Mouse (Mus musculus) hindbrain, postnatal 0 days (tissue): Measurements from ENCODE around the gene Plekha8. TPM values are rescaled to one million over a fixed set of nuclear protein-coding genes. Genes with fewer than 3 reads are reported as not detected.

Source experiments
- ATAC-seq: fragments of 200-750 bp; cut with Nextera tagmentation; 2 replicates; pipeline ENCODE4 v1.8.0; 2017; ENCODE audit warnings: mild to moderate bottlenecking, moderate TSS enrichment, moderate library complexity
- DNase-seq: peaks from one replicate; pipeline ENCODE4 v3.0.0-alpha.2; 2015; ENCODE audit warnings: low spot score
- H3K27ac ChIP-seq: fragments of 300-500 bp; sonication (generic); 2 replicates; pipeline ENCODE4 v1.5.1; 2014; ENCODE audit warnings: mild to moderate bottlenecking
- H3K27me3 ChIP-seq: fragments of 300-500 bp; sonication (generic); 2 replicates; pipeline ENCODE4 v1.6.1; 2014; ENCODE audit warnings: low read length, mixed read lengths; ENCODE audit not compliant: insufficient read depth
- H3K36me3 ChIP-seq: fragments of 300-500 bp; sonication (generic); 2 replicates; pipeline ENCODE4 v1.6.1; 2014; ENCODE audit warnings: low read length, mixed read lengths; ENCODE audit not compliant: insufficient read depth
- H3K4me1 ChIP-seq: fragments of 300-500 bp; sonication (generic); 2 replicates; pipeline ENCODE4 v1.6.1; 2014; ENCODE audit warnings: antibody characterized with exemption, low read length, mixed read lengths; ENCODE audit not compliant: insufficient read depth
- H3K4me2 ChIP-seq: fragments of 300-500 bp; sonication (generic); 2 replicates; pipeline ENCODE4 v1.6.1; 2014; ENCODE audit warnings: low read depth, mild to moderate bottlenecking, low read length, moderate library complexity, mixed read lengths
- H3K4me3 ChIP-seq: fragments of 300-500 bp; sonication (generic); 2 replicates; pipeline ENCODE4 v1.5.1; 2014; ENCODE audit warnings: low read length
- H3K9ac ChIP-seq: fragments of 300-500 bp; sonication (generic); replicated peaks from 2 replicates; pipeline ENCODE4 v1.6.1; 2014; ENCODE audit warnings: mild to moderate bottlenecking, low read length, moderate library complexity, mixed read lengths
- H3K9me3 ChIP-seq: fragments of 300-500 bp; sonication (generic); 2 replicates; pipeline ENCODE4 v1.6.1; 2016; ENCODE audit warnings: low read length, mixed read lengths
- CTCF ChIP-seq: IDR thresholded peaks from 2 replicates; pipeline ENCODE4 v1.5.1; 2016; ENCODE audit warnings: antibody characterized with exemption, control low read depth, low read depth
- WGBS: fragments of 180-500 bp; shearing (Covaris S2); extraction: QIAGEN DNeasy Blood & Tissue Kit; methylation state at CpG from one replicate; pipeline ENCODE4 v1.1.7; 2014; 5-methylcytosine and 5-hydroxymethylcytosine counted together
- polyA plus RNA-seq: library from polyadenylated mRNA; unstranded; fragments of >200 nt; fragmentation: Nextera tagmentation; extraction: Ambion mirVana; gene quantifications from 2 replicates; pipeline ENCODE4 v1.2.1, GENCODE M21; 2015
- total RNA-seq: library from RNA; depleted of rRNA; stranded (reverse); fragments of >200 nt; gene quantifications from 2 replicates; pipeline ENCODE4 v1.2.3, GENCODE M21; 2014

Gene Plekha8
- total and polyA plus RNA-seq, 2 experiments from 2014 or later: 4.8 to 13.4 TPM

DNA sequence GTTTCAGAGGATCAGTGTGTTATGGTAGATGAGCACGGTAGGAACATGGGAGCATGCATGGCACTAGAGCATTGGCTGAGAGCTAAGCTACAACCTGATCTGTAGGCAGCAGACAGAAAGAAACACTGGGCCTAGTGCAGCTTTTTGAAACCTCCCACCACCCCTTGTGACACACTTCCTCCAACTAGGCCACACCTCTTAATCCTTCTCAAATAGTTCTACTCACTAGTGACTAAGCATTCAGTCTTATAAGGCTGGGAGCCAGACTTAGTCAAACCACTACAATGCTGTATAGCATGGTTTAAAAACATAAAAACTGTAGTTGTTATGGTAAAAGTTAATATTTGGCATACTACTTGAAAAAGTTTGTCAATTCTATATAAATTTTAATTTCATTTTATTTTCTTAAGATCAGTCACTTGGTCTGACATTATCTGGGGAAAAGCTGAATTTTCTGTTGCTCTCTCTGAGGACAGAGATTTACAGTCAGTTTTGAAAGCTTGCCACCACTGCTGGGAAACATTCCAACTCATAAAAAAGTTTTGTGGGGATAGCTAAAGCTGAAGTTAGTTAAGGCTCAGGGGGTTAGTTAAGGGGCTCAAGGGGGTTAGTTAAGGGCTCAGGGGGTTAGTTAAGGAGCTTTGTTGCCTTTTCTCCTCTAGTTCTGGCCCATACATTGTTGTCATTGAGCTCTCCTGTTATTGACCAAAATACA lies 9.2 kb downstream of the Plekha8 start:
- Histone ChIP-seq H3K36me3 (no peaks in the 10 kb centered on the region), H3K4me3 (no peak overlapping the region), H3K9me3 (no peaks in the 10 kb centered on the region), H3K27me3 (no peaks in the 10 kb centered on the region), H3K9ac (no peak overlapping the region), H3K4me2 (no peak overlapping the region), H3K4me1 (no peaks in the 10 kb centered on the region), H3K27ac (no peak overlapping the region)
- DNase-seq (no peak), ATAC-seq (no peak)
- no peak for TF ChIP-seq CTCF
- WGBS: 97% methylated on average over 1 of the region's 1 CpGs

DNA sequence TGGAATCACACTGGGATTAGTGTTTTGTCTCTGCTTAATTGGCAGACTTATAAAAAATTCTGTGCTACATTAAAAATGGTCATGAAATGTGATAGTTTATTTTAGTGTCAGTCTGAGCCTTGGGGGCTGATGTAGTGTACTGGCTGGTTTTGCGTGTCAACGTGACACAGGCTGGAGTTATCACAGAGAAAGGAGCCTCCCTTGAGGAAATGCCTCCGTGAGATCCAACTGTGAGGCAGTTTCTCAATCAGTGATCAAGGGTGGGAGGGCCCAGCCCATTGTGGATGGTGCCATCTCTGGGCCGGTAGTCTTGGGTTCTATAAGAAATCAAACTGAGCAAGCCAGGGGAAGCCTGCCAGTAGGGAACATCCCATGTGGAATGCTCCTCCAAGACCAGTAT lies 11.3 kb downstream of the Plekha8 start:
- H3K4me1 ChIP-seq: no peaks in the 10 kb centered on the region
- ATAC-seq: no peak
- no peaks in the 10 kb centered on the region for H3K9me3 ChIP-seq
- 60% methylated on average over 4 of the region's 4 CpGs for WGBS
- no peak for DNase-seq
- H3K27me3 ChIP-seq: no peaks in the 10 kb centered on the region
- TF ChIP-seq CTCF: no peak
- no peak overlapping the region for H3K27ac ChIP-seq
- H3K4me2 ChIP-seq: no peak overlapping the region
- H3K9ac ChIP-seq: no peak overlapping the region
- no peaks in the 10 kb centered on the region for H3K36me3 ChIP-seq
- H3K4me3 ChIP-seq: no peak overlapping the region

DNA sequence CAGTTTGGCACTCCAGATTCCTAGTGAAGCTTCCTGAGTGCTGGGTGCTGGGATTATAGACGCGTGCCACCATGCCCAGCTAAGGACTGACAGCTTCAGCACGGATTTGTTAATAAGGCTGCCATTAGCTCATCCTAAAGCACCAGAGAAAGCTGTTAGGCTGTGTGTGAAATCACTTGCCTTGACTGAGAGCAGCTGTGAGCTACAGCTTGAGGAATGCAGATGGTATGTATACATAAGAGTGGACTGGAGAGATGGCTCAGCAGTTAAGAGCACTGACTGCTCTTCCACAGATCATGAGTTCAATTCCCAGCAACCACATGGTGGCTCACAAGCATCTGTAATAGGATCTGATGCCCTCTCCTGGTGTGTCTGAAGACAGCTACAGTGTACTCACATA lies 22.5 kb downstream of the Plekha8 start:
- no peak overlapping the region for H3K4me3 ChIP-seq
- H3K27me3 ChIP-seq: no peaks in the 10 kb centered on the region
- H3K4me1 ChIP-seq: no peaks in the 10 kb centered on the region
- WGBS: 85% methylated on average over 3 of the region's 3 CpGs
- no peaks in the 10 kb centered on the region for H3K9me3 ChIP-seq
- no peaks in the 10 kb centered on the region for H3K36me3 ChIP-seq
- H3K9ac ChIP-seq: no peak overlapping the region
- TF ChIP-seq CTCF: no peak; the same call in 1 of the 2 replicates
- no peak overlapping the region for H3K4me2 ChIP-seq
- DNase-seq: no peak
- H3K27ac ChIP-seq: no peak overlapping the region
- no peak for ATAC-seq

DNA sequence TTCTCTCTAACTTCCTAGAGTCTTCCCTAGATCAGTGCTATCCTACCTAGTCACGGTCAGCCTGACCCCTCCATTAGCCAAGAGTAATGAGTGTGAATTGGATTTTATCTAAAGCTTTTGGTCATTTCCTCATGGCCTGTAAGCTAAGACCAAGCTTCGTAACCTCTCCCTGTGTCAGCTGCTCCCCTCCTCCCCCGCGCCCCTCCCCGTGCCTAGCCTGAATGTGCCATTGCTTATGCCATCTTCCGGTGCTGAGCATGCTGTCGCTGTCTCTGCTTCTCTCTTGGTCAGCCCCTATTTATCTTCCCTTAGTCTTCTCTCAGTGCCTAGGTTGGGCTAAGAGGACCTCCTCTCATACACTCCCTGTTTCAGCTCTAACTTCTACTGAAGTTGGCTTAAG lies 24.6 kb downstream of the Plekha8 start:
- WGBS: 94% methylated on average over 7 of the region's 7 CpGs
- Histone ChIP-seq H3K27me3 (no peaks in the 10 kb centered on the region), H3K4me1 (no peaks in the 10 kb centered on the region), H3K36me3 (peaks cover 3% of the 10 kb centered on the region; the same call in 1 of the 2 replicates), H3K27ac (no peak overlapping the region), H3K4me3 (no peak overlapping the region), H3K9me3 (no peaks in the 10 kb centered on the region), H3K4me2 (no peak overlapping the region), H3K9ac (no peak overlapping the region)
- no peak for DNase-seq
- no peak for ATAC-seq
- TF ChIP-seq CTCF: no peak

DNA sequence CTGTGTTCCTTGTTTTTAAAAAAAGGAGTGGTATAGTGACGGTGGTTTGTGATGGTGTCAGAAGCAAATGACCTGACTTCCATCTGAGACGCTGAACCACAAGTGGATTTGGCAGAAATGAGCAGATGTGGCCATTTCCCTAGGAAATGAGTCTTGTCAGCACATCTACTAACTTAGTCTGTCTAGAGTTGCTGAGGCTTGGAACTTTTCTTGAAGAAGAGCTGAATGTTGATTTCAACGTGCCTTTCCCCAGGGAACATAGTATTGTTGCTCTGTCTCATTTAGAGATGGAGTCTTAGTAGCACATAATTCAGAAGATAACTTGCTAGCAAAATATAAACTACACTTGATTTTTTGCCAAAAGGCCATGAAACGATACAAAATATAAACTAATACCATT lies 25.4 kb downstream of the Plekha8 start:
- 78% methylated on average over 4 of the region's 4 CpGs for WGBS
- no peak overlapping the region for H3K4me3 ChIP-seq
- H3K36me3 ChIP-seq: peaks cover 3% of the 10 kb centered on the region; the same call in 1 of the 2 replicates
- no peaks in the 10 kb centered on the region for H3K27me3 ChIP-seq
- TF ChIP-seq CTCF: no peak
- H3K9me3 ChIP-seq: no peaks in the 10 kb centered on the region
- no peak overlapping the region for H3K27ac ChIP-seq
- DNase-seq (no peak), ATAC-seq (no peak)
- no peak overlapping the region for H3K4me2 ChIP-seq
- no peaks in the 10 kb centered on the region for H3K4me1 ChIP-seq
- H3K9ac ChIP-seq: no peak overlapping the region

DNA sequence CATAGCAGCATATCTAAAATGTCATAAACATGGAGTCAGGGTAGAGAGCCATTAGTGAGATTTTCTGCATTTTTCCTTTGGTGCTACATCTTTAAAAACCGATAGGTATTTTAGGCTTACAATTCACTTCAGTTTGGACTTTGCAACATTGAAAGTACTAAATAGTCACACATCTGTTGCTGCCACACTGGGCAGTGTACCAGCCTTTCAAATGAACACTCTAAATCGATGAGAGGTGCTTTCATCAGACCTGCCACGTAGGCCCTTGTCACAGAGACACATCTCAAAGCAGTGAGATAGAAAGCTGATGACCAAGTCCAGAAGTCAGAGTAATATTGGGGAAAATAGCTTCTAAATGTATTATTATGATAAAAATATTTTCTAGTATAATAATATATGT lies 33.5 kb downstream of the Plekha8 start:
- no peak overlapping the region for H3K27ac ChIP-seq
- no peak overlapping the region for H3K4me3 ChIP-seq
- DNase-seq (no peak), ATAC-seq (no peak)
- 90% methylated on average over 3 of the region's 3 CpGs for WGBS
- TF ChIP-seq CTCF: no peak
- H3K9me3 ChIP-seq: no peaks in the 10 kb centered on the region
- H3K36me3 ChIP-seq: peaks cover 15% of the 10 kb centered on the region
- H3K27me3 ChIP-seq: no peaks in the 10 kb centered on the region
- H3K4me2 ChIP-seq: no peak overlapping the region
- no peaks in the 10 kb centered on the region for H3K4me1 ChIP-seq
- H3K9ac ChIP-seq: no peak overlapping the region

DNA sequence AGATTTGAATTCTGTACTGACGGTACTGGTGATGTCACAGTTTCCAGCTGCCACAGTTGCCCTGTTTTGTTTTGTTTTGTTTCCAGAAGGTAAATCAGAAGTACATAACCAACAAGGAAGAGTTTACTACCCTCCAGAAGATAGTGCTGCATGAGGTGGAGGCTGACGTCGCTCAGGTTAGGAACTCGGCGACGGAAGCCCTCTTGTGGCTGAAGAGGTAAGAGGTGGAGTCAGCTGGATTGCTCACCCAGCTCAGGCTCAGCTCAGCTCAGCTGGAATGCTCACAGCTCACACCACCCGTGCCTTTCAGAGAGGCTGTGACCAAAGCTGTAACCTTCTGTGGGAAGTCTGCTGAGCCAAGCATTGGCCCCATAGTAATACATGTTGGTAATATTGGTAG lies 34.8 kb downstream of the Plekha8 start:
- Histone ChIP-seq H3K36me3 (peaks cover 24% of the 10 kb centered on the region), H3K4me2 (no peak overlapping the region), H3K27me3 (no peaks in the 10 kb centered on the region), H3K9me3 (no peaks in the 10 kb centered on the region), H3K4me3 (no peak overlapping the region), H3K27ac (no peak overlapping the region), H3K9ac (no peak overlapping the region), H3K4me1 (no peaks in the 10 kb centered on the region)
- 32% methylated on average over 7 of the region's 7 CpGs for WGBS
- DNase-seq (peak; percentile 51), ATAC-seq (0 out of 2 replicates have a peak, but pooled peaks have one; percentile 21)
- TF ChIP-seq CTCF: peak; percentile 61
